Mouse (Mus musculus): ENCODE results near the gene Lama4.

Gene Lama4

GRCm38 (mm10) chr10:38994719-38995450 lies 29.6 kb downstream of the Lama4 start:
- DNase-seq = no peak

GRCm38 (mm10) chr10:38995896-38996295 lies 30.6 kb downstream of the Lama4 start:
- no peak for DNase-seq

- no peak for DNase-seq
Measured at GRCm38 (mm10) chr10:39000951-39001350, 35.6 kb downstream of the Lama4 start.

GRCm38 (mm10) chr10:39002521-39002920 lies 37.2 kb downstream of the Lama4 start:
- DNase-seq = no peak

- DNase-seq = no peak
Measured at GRCm38 (mm10) chr10:39003520-39003919, 38.2 kb downstream of the Lama4 start.

GRCm38 (mm10) chr10:39005494-39005893 lies 40.2 kb downstream of the Lama4 start:
- DNase-seq = no peak

GRCm38 (mm10) chr10:39006433-39007105 lies 41.3 kb downstream of the Lama4 start:
- no peak for DNase-seq

GRCm38 (mm10) chr10:39014836-39015235 lies 49.5 kb downstream of the Lama4 start:
- DNase-seq = no peak

- no peak for DNase-seq
Measured at GRCm38 (mm10) chr10:39017986-39018385, 52.7 kb downstream of the Lama4 start.

GRCm38 (mm10) chr10:39018635-39019034 lies 53.3 kb downstream of the Lama4 start:
- no peak for DNase-seq

- no peak for DNase-seq
Measured at GRCm38 (mm10) chr10:39023618-39024256, 58.4 kb downstream of the Lama4 start.

GRCm38 (mm10) chr10:39026529-39026928 lies 61.2 kb downstream of the Lama4 start:
- DNase-seq = no peak

- DNase-seq = no peak
Measured at GRCm38 (mm10) chr10:39027058-39027457, 61.7 kb downstream of the Lama4 start.

- no peak for DNase-seq
Measured at GRCm38 (mm10) chr10:39028403-39028802, 63.1 kb downstream of the Lama4 start.

- DNase-seq = no peak
Measured at GRCm38 (mm10) chr10:39029297-39030147, 64.2 kb downstream of the Lama4 start.

GRCm38 (mm10) chr10:39030148-39030685 lies 64.9 kb downstream of the Lama4 start:
- DNase-seq = no peak

- DNase-seq = no peak
Measured at GRCm38 (mm10) chr10:39039564-39039963, 74.2 kb downstream of the Lama4 start.

GRCm38 (mm10) chr10:39040026-39040425 lies 74.7 kb downstream of the Lama4 start:
- no peak for DNase-seq

- DNase-seq = no peak
Measured at GRCm38 (mm10) chr10:39044476-39044995, 79.2 kb downstream of the Lama4 start.

GRCm38 (mm10) chr10:39045111-39045510 lies 79.8 kb downstream of the Lama4 start:
- DNase-seq = no peak

GRCm38 (mm10) chr10:39047775-39048174 lies 82.5 kb downstream of the Lama4 start:
- DNase-seq = no peak

GRCm38 (mm10) chr10:39049581-39050294 lies 84.4 kb downstream of the Lama4 start:
- DNase-seq = no peak
